Mouse (Mus musculus): ENCODE data around the gene Ago1. TPM values are rescaled to one million over a fixed set of nuclear protein-coding genes. Genes with fewer than 3 reads are reported as not detected.

Ago1 gene
- total RNA-seq, 2 experiments from 2014 or later = 7.7 to 11.4 TPM

DNA sequence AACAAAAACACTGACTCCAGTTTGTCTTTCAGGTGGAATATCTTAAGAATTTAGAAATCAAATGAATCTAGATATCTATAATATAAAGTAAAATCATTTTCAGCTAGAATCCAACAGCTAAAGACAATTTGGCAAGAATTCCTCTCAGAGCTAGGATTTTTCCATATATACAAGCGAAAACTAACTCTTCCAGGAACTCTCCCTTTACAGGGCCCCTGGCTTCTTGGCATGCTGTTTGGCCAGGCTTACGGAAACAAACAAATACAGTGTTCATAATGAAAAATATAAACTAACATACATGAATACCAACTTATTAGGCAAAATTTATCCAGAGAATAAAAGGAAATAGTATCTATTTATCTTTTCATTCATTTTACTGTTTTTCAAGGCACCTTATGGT lies 44.5 kb downstream of the Ago1 start:
- ATAC-seq (ENCODE audit: poor library complexity, severe bottlenecking) = no peak

DNA sequence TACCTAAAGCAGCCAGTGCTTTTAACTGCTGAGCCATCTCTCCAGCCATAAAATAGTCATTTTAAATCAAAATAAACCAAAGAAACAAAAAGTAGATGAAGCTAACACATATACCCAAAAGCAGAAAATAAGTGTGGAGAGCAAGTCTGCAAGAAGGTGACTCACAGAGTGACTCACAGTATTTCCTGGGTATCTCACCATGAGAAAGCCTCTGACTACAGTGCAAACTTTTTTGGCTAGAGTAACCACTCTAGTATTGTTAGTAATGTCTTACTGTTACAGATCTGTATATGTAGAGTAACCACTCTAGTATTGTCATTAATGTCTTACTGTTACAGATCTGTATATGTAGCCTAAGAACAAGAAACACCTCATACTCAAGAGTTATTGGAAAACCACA lies 52.7 kb downstream of the Ago1 start:
- no peak for ATAC-seq (ENCODE audit: poor library complexity, severe bottlenecking)

DNA sequence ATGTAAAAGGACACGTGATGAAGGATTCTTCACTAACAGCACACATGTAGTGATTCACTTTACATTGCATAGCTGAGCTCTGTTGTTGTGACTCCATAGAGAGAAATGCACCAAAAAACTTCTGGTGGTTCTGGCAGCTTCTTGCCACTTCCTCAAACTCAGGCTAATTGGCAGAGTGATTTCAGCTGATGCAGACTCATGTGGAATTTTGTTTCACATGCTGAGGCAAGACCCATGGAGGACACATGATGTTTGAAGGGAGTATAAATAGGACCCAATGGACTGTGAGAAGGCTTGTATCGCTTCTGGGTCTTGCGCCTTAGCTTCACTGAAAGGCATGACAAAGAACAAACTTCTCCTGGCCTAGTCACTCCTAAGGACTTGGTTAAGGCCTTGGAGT lies 55.9 kb downstream of the Ago1 start:
- no peak for ATAC-seq (ENCODE audit: poor library complexity, severe bottlenecking)

Other genes starting within 250 kb of the Ago1 start
- gene Map7d1, start 212.2 kb downstream of the Ago1 start, total RNA-seq (2015) = 43.9 and 45.9 TPM in 2 replicates
- gene Map7d1, start 212.2 kb downstream of the Ago1 start, total RNA-seq (2017) = 60.7 and 71.3 TPM in 2 replicates
- gene Trappc3, start 206.3 kb downstream of the Ago1 start, total RNA-seq (2015) = 30.1 and 40.9 TPM in 2 replicates
- gene Trappc3, start 206.3 kb downstream of the Ago1 start, total RNA-seq (2017) = 56.3 and 58.6 TPM in 2 replicates
- gene Col8a2, start 181.8 kb downstream of the Ago1 start, total RNA-seq (2015) = not detected in 2 replicates
- gene Col8a2, start 181.8 kb downstream of the Ago1 start, total RNA-seq (2017) = not detected in 2 replicates
- gene Adprhl2, start 146.9 kb downstream of the Ago1 start, total RNA-seq (2015) = 5.6 and 8.2 TPM in 2 replicates
- gene Adprhl2, start 146.9 kb downstream of the Ago1 start, total RNA-seq (2017) = 10.7 and 21.7 TPM in 2 replicates
- 0.38 TPM in 1 of 2 replicates, not detected in the other for gene Tekt2, start 142.9 kb downstream of the Ago1 start, total RNA-seq (2015)
- gene Tekt2, start 142.9 kb downstream of the Ago1 start, total RNA-seq (2017) = not detected in 2 replicates
- 10.0 and 11.2 TPM in 2 replicates for gene Ago3, start 39.0 kb downstream of the Ago1 start, total RNA-seq (2015)
- gene Ago3, start 39.0 kb downstream of the Ago1 start, total RNA-seq (2017) = 6.1 and 8.4 TPM in 2 replicates
- 2.9 and 4.0 TPM in 2 replicates for gene Ago4, start 64.9 kb upstream of the Ago1 start, total RNA-seq (2015)
- gene Ago4, start 64.9 kb upstream of the Ago1 start, total RNA-seq (2017) = 5.3 and 6.2 TPM in 2 replicates
- 29.7 and 33.8 TPM in 2 replicates for gene Clspn, start 88.4 kb upstream of the Ago1 start, total RNA-seq (2015)
- 82.6 and 84.1 TPM in 2 replicates for gene Clspn, start 88.4 kb upstream of the Ago1 start, total RNA-seq (2017)
- 0.34 and 0.91 TPM in 2 replicates for gene 5730409E04Rik, start 141.2 kb upstream of the Ago1 start, total RNA-seq (2015)
- 1.2 and 1.6 TPM in 2 replicates for gene 5730409E04Rik, start 141.2 kb upstream of the Ago1 start, total RNA-seq (2017)
- 194 and 203 TPM in 2 replicates for gene Psmb2, start 209.0 kb upstream of the Ago1 start, total RNA-seq (2015)
- 103 and 109 TPM in 2 replicates for gene Psmb2, start 209.0 kb upstream of the Ago1 start, total RNA-seq (2017)